Mouse (Mus musculus) large intestine, adult 2 months (tissue): Measurements from ENCODE around the gene Capza1. TPM values are rescaled to one million over a fixed set of nuclear protein-coding genes. Genes with fewer than 3 reads are reported as not detected.

Experiments
- DNase-seq: peaks from one replicate; pipeline ENCODE4 v3.0.0-alpha.2; 2012; ENCODE audit warnings: low read depth, low spot score
- WGBS: fragments of 180-500 bp; shearing (Covaris S2); methylation state at CpG from one replicate; pipeline ENCODE4 v1.1.7; 2018; 5-methylcytosine and 5-hydroxymethylcytosine counted together
- polyA plus RNA-seq: library from polyadenylated mRNA; depleted of rRNA; stranded (reverse); fragments of >200 nt; gene quantifications from 2 replicates; pipeline ENCODE4 v1.2.3, GENCODE M21; 2012; rRNA removed

Capza1 gene
- polyA plus RNA-seq, 1 experiment = 53.7 TPM

GRCm38 (mm10) chr3:104791017-104791416 is 73.3 kb downstream of the Capza1 start:
- no peak for DNase-seq
- 58% methylated on average over 4 of the region's 4 CpGs for WGBS

GRCm38 (mm10) chr3:104790401-104790937 is 73.8 kb downstream of the Capza1 start:
- no peak for DNase-seq
- WGBS = 57% methylated on average over 6 of the region's 6 CpGs

DNA sequence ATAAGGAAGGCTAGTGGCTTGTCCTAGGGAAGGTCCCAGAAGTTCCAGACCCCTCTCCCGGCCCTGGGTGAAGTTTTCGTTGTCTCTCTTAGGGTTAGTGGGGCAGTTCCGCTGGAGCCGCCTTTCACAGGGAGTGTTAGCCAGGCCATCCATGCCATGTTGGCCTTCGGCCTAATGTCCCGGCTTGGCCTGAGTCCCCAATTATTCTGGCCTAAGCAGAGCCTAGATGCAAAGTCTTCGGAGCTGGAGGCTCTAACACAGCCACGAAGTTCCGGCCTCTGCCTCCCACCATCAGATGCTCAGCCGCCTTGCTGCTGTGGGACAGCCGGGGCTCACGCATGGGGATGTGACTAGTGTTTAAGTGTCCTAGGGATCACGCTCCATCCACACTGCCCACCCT is 74.5 kb downstream of the Capza1 start:
- 56% methylated on average over 13 of the region's 13 CpGs for WGBS
- no peak for DNase-seq

DNA sequence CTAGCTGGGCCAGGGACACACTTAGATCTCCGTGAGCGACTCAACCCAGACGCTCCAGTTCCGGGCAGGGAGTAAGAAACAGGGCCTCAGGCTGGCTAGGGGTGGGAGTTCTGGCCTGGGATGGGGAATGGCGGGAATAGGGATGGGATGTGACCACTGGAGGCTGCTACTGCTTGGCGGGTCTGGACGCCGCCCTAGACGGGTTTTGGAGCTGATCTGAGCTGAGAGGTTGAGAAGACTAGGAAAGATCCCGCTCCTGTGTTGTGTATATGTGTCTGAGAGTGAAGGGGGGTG is 75.0 kb downstream of the Capza1 start:
- DNase-seq = no peak
- 18% methylated on average over 10 of the region's 10 CpGs for WGBS

- WGBS = 1% methylated on average over 49 of the region's 52 CpGs
- no peak for DNase-seq
Observed at GRCm38 (mm10) chr3:104788561-104789311, 75.6 kb downstream of the Capza1 start.

- WGBS = 19% methylated on average over 3 of the region's 3 CpGs
- DNase-seq = no peak
Observed at GRCm38 (mm10) chr3:104788075-104788474, 76.2 kb downstream of the Capza1 start, which contains the start of gene Rhoc. Rhoc (plus strand) TSS chr3:104788375.

- 93% methylated on average over 6 of the region's 6 CpGs for WGBS
- no peak for DNase-seq
Observed at GRCm38 (mm10) chr3:104785284-104785683, 79.0 kb downstream of the Capza1 start.

DNA sequence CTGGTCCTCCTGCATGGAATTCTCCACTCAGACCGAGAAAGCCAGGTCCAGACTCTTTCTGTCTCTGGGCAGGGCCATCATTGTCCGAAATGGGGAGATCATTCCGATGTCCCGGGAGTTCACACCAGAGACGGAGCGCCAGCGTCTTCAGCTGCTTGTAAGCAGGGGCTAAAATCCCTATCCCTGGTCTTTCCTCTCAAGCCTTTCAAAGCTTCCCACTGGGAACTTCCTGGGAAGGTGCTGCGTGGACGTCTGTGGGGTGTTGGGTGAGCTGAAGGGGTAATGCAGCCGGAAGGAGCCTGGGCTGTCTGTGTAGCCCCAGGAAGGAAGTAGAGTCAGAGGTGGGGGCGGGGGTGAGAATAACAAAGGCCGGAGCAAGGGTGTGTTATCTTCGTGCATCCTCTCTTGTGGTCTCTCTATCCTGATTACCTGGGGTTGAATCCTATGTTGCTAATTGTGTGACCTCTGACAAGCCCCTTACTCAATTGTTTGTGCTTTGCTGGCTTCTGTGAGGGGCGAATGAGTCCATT is 80.3 kb downstream of the Capza1 start:
- no peak for DNase-seq
- WGBS = 77% methylated on average over 14 of the region's 14 CpGs

DNA sequence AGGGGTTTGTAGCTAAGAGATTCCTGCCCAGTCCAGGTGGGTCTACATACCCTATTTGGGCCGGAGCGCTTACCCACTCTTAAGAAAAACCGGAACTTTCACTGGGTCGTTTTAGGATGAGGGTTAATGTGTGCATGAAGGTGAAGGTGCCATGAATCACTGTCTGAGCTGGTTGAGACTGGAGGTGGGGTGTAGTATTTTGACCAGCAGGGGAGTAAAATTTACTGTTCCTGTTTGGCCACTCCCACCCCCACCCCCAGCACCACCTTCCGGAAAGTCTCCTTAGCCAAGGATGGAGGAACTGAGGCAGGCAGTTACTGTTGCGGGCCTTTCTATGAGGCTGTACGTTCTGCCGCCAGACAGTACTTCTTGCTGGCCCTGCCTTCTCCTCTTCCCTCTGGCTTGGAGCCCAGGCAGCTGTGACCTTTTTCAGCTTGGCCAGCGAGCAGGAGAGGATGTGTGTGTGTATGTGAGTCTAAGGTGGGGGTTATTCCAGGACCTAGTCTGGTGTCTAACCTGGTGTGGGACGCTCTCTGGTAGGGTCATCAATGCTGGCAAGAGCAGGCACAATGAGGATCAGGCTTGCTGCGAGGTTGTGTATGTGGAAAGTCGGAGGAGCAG is 82.1 kb downstream of the Capza1 start:
- no peak for DNase-seq
- WGBS = 28% methylated on average over 12 of the region's 12 CpGs

- DNase-seq = no peak
- 2% methylated on average over 26 of the region's 26 CpGs for WGBS
Observed at GRCm38 (mm10) chr3:104781471-104781903, 82.8 kb downstream of the Capza1 start, which contains the start of gene Fam19a3. Fam19a3 (minus strand) TSS chr3:104781840.

DNA sequence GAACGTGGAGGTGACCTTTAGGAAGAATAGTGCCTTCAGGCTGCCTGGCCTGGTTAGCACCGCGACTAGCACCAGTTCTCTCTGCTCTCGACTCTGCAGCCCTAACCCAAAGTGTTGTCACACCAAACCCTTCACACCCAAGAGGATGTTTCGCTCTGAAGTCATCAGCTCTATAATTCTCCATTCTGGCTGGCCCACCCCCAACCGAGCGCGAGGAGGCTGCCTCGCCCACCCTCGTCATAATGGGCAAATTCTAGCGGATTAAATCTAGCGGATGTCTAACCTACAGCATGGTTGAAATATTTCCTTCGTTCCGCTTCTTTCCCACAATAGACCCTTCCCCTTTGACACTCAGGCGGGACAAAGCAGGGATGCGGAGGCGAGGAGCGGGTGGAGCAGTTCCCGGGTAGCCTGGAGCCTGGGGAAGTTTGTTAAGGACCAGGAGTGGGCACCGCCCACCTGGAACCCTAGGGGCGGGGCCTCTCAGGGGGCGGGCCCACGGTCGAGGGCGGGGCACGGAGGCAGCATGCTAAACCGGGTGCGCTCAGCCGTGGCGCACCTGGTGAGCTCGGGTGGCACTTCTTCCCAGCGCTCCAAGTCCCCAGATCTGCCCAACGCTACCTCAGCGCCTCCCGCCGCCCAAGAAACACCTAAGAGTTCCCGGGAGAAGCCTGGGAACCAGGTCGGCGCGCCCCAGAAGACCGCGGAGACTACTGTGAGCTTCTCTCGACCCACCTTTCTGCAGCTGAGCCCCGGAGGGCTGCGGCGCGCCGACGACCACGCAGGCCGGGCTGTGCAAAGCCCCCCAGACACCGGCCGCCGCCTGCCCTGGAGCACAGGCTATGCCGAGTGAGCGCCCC is 83.5 kb downstream of the Capza1 start, which contains the start of gene Ppm1j:
Gene Ppm1j, plus strand, starts transcription at position 496 of the 860 bp plus-strand sequence.
- no peak for DNase-seq
- 2% methylated on average over 56 of the region's 56 CpGs for WGBS

DNA sequence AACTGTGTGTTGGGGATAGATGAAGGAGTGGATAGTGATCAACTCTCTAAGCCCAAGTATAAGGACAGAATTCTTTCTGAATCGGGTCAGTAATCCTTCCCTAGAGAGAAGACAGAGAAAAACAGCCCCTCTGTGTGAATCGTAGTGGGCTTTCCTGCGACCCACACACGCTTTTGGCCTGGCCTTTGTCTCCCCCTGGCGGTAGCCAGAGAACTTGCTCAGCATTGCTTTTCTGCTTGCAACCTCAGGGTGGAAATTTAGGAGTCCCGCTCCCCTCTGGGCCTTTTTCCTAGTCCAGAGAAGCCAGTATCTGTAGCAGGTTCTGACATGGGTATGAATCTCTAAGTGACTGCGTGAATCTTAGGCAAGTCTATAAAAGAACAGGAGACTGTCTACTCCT is 84.4 kb downstream of the Capza1 start:
- DNase-seq = no peak
- WGBS = 6% methylated on average over 7 of the region's 7 CpGs

DNA sequence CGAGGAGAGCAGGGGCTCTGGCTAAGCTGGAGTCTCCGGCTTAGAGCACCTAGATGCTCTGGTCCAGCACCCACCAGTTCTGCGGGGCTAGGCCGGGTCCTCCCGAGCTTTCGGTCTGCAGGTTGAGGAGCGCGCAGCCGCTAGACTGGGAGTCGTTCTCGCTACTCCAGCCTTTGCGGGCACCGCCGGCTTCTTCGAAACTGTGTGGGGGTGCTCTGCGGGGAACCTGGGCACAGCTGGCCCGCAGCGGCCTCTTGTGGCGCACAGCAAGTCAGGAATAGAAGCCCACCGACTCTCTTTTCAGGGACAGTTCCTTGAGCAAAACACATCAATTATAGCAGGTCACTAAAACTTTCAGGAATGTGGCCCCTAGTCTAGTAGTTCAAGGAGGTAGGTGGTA is 87.0 kb downstream of the Capza1 start:
- DNase-seq = no peak
- 1% methylated on average over 20 of the region's 20 CpGs for WGBS

- WGBS = 92% methylated on average over 7 of the region's 7 CpGs
- DNase-seq = no peak
Observed at GRCm38 (mm10) chr3:104773301-104773700, 91.0 kb downstream of the Capza1 start.

Other genes starting within 250 kb of the Capza1 start
- gene Slc16a1, start 225.8 kb downstream of the Capza1 start, polyA plus RNA-seq = 26.8 and 33.6 TPM in 2 replicates
- 9.0 and 9.6 TPM in 2 replicates for gene Ppm1j, start 83.4 kb downstream of the Capza1 start, polyA plus RNA-seq
- gene Fam19a3, start 82.7 kb downstream of the Capza1 start, polyA plus RNA-seq = 0.07 and 0.59 TPM in 2 replicates
- gene Rhoc, start 76.1 kb downstream of the Capza1 start, polyA plus RNA-seq = 142 and 143 TPM in 2 replicates
- gene Mov10, start 45.9 kb downstream of the Capza1 start, polyA plus RNA-seq = 20.0 and 44.6 TPM in 2 replicates
- gene St7l, start 500 bp downstream of the Capza1 start, polyA plus RNA-seq = 5.6 and 7.3 TPM in 2 replicates
- 4.0 and 7.4 TPM in 2 replicates for gene Wnt2b, start 97.4 kb upstream of the Capza1 start, polyA plus RNA-seq
- 4.2 and 4.7 TPM in 2 replicates for gene Cttnbp2nl, start 188.6 kb upstream of the Capza1 start, polyA plus RNA-seq
- gene 4930564D02Rik, start 202.3 kb upstream of the Capza1 start, polyA plus RNA-seq = not detected in 2 replicates